Mouse (Mus musculus): ENCODE measurements around the gene Gnl1. TPM values are rescaled to one million over a fixed set of nuclear protein-coding genes. Genes with fewer than 3 reads are reported as not detected.
"Not testable (repeated sequence)": the region's sequence is repeated elsewhere in the genome, so short reads cannot be mapped to it uniquely, and the experiment has no call there.

The Gnl1 gene
- polyA plus RNA-seq, 1 experiment from 2014 or later = 53.6 TPM

DNA sequence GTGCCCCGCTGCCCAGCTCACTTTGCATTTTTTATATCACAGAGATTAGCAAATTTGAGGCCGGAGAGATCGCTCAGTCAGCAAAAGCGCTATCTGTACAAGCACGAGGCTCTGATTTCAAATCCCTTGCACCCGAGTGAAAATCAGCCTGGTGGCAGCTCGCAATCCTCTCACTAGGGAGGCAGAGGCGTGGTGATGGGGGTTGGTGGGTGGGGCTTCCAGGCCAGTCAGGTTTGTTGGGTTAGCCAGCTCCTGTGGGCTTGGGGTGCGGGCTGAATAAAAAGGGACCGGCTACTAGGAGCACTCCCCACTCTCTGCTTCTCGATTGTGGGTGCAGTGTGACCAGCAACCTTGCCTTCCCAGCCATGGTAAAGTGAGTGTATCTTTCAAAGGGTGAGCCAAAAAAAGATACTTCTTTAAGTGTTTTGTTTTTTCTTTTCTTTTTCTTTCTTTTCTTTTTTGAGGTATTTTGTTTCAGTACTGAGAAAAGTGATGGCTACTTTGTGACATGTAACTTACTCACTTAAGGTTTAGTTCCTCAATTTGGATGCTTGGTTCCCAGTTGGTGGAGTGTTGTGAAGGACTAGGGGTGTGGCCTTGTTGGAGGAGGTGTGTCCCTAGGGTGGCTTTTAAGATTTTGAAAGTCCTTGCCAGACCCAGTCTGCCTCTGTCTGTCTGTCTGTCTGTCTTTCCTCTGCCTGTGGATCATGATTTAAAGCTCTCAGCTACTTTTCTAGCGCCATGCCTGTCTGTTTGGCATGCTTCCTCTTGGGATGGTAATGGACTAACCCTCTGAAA, 18.3 kb downstream of the Gnl1 start:
- Histone ChIP-seq H3K36me3 (no peaks in the 10 kb centered on the region), H3K9me3 (no peaks in the 10 kb centered on the region), H3K4me2 (no peak overlapping the region), H3K9ac (no peak overlapping the region), H3K4me1 (replicated peaks) (peaks cover 29% of the 10 kb centered on the region), H3K27me3 (no peaks in the 10 kb centered on the region), H3K27ac (no peak overlapping the region), H3K4me3 (no peak overlapping the region)
- 64% methylated on average over 12 of the region's 12 CpGs for WGBS
- ATAC-seq (ENCODE audit: low FRiP score) = no peak

DNA sequence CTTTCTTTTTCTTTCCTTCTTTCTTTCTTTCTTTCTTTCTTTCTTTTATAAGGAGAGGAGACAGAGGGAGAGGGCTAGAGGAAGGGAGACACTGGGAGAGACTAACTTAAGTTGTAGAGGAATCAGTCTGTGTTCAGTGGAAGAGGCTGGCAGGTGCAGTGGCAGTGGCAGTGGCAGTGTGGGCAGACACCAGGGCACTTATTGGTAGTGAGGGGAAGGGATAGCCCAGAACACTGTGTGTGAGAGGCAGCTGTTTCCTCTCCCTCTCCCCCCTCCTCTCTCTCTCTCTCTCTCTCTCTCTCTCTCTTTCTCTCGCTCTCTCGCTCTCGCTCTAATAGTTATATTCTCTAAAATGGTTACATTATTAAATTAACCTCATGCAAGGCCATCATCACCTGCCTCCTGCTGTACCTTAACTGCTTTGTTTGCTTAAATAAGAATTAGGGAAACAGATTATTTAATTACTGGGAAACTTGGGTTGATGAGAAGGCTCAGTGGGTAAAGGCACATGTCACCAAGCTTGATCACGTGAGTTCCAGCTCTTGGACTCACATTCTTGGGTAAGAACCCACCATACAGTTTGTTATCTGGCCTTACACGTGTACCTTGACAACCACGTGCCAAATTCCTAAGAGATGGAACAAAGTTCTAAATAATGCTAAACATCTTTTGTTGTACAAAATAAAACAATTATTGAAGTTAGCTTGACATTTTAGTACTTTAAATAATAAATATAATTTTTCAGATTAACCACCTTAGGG, 19.1 kb downstream of the Gnl1 start:
- no peak overlapping the region for H3K4me3 ChIP-seq
- no peaks in the 10 kb centered on the region for H3K36me3 ChIP-seq
- H3K27me3 ChIP-seq = no peaks in the 10 kb centered on the region
- ATAC-seq (ENCODE audit: low FRiP score) = no peak
- 91% methylated on average over 6 of the region's 6 CpGs for WGBS
- peaks cover 27% of the 10 kb centered on the region for H3K4me1 ChIP-seq (replicated peaks)
- no peak overlapping the region for H3K27ac ChIP-seq
- no peak overlapping the region for H3K4me2 ChIP-seq
- H3K9ac ChIP-seq = no peak overlapping the region
- H3K9me3 ChIP-seq = no peaks in the 10 kb centered on the region

DNA sequence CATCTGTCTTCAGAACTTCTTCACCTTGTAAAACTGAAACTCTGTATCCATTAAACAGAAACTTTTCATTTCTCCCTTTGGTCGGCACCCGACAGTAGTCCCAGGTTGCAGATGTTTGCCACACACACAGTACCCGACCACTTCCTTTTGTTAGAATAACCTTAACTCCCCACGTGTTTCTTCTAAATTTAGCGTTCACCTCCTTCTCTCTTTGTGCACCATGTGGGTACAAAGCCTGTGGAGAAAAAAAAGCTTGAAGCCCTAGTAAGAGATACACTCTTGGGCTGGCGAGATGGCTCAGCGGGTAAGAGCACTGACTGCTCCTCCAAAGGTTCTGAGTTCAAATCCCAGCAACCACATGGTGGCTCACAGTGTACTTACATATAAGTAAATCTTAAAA, 19.7 kb downstream of the Gnl1 start:
- H3K36me3 ChIP-seq = no peaks in the 10 kb centered on the region
- no peak overlapping the region for H3K9ac ChIP-seq
- no peaks in the 10 kb centered on the region for H3K27me3 ChIP-seq
- ATAC-seq (ENCODE audit: low FRiP score) = no peak
- H3K4me2 ChIP-seq = no peak overlapping the region
- 92% methylated on average over 7 of the region's 7 CpGs for WGBS
- H3K9me3 ChIP-seq = no peaks in the 10 kb centered on the region
- peaks cover 27% of the 10 kb centered on the region for H3K4me1 ChIP-seq (replicated peaks)
- H3K4me3 ChIP-seq = no peak overlapping the region
- H3K27ac ChIP-seq = no peak overlapping the region

DNA sequence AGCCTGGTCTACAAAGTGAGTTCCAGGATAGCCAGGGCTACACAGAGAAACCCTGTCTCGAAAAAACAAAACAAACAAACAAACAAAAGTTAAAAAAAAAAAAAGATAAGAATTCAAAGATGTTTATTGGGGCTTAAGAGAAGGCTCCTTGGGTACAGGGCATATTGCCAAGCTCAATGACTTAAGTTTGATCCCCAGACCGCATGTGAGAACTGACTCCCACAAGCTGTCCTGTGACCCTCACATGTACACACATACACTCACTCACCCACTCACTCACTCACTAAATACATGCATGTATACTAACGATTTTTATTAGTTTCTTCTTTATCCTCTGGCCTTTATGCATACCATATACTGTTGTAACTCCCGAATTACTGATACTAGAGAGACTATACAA, 20.7 kb downstream of the Gnl1 start:
- Histone ChIP-seq H3K27ac (no peak overlapping the region), H3K9me3 (no peaks in the 10 kb centered on the region), H3K4me2 (no peak overlapping the region), H3K4me3 (no peak overlapping the region), H3K9ac (no peak overlapping the region), H3K27me3 (no peaks in the 10 kb centered on the region), H3K4me1 (replicated peaks) (peaks cover 23% of the 10 kb centered on the region), H3K36me3 (no peaks in the 10 kb centered on the region)
- WGBS = 90% methylated on average over 4 of the region's 4 CpGs
- ATAC-seq (ENCODE audit: low FRiP score) = no peak

DNA sequence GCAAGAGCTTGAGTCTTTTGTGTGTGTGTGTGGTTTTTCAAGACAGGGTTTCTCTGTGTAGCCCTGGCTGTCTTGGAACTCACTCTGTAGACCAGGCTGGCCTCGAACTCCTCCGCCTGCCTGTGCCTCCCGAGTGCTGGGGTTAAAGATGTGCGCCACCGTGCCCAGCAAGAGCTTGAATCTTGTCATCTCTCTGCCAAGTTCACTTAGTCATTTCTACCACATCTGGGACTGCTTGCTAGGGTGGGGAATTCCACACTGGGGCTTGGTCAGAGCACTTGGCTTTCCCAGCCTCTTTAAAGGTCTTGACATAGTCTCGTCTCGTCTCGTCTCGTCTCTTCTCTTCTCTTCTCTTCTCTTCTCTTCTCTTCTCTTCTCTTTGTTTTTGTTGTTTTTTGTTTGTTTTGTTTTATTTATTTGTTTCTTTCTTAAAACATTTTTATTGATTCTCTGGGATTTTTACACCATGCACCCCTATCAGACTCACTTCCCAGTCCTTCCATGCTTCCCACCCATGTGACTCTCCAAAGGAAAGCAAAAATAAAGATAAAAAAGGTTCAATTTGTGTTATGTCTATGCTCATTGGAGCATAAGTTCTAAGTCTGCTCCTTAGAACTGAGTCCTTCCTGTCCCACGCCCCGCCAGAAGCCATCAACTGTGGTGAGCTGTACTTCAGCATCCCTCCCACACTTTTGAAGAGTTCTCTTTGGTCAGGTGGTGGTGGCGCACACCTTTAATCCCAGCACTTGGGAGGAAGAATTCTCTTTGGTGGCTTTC, 21.7 kb downstream of the Gnl1 start:
- no peak overlapping the region for H3K4me2 ChIP-seq
- no peaks in the 10 kb centered on the region for H3K9me3 ChIP-seq
- H3K4me1 ChIP-seq (replicated peaks) = peaks cover 14% of the 10 kb centered on the region; the same call in 1 of the 2 replicates
- 96% methylated on average over 12 of the region's 12 CpGs for WGBS
- no peak overlapping the region for H3K9ac ChIP-seq
- H3K27me3 ChIP-seq = no peaks in the 10 kb centered on the region
- no peak overlapping the region for H3K27ac ChIP-seq
- peaks cover 8% of the 10 kb centered on the region for H3K36me3 ChIP-seq
- ATAC-seq (ENCODE audit: low FRiP score) = no peak
- no peak overlapping the region for H3K4me3 ChIP-seq

DNA sequence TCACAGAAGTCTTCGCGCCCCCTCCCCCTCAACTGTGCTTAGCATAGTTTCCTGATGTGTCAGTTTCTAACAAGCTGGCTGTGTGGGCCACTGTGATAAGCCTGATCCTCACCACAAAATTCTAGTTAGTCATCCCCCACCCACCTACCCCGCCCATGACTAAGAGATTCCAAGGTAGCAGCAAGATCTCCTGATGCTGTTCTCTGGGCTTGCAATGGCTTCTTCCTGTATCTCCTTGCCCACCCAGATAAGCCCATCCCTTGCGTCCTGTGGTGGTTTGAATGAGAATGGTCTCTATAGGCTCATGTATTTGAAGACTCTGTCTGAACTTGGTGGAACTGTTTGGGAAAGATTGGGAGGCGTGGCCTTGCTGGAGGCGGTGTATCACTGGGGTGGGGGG, 22.3 kb downstream of the Gnl1 start:
- ATAC-seq (ENCODE audit: low FRiP score) = no peak
- Histone ChIP-seq H3K36me3 (peaks cover 15% of the 10 kb centered on the region), H3K9ac (no peak overlapping the region), H3K27me3 (no peaks in the 10 kb centered on the region), H3K27ac (no peak overlapping the region), H3K4me2 (no peak overlapping the region), H3K4me3 (no peak overlapping the region), H3K9me3 (no peaks in the 10 kb centered on the region), H3K4me1 (replicated peaks) (peaks cover 10% of the 10 kb centered on the region; the same call in 1 of the 2 replicates)
- WGBS = 92% methylated on average over 6 of the region's 6 CpGs

DNA sequence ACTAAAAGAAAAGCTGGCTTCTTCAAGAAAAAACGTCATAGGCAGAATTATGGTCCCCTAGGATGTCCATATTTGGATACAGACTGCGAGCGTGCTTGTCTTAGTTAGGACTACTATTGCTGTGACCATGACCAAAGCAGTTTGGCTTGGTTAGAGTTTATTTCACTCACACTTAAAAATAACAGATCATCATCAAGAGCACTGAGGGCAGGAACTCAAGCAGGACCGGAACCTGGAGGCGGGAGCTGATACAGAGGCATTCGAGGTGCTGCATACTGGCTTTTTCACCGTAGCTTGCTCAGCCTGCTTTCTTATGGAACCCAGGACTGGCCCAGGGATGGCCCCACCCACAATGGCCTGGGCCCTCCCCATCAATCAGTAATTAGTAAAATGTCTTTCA, 23.7 kb downstream of the Gnl1 start:
- no peaks in the 10 kb centered on the region for H3K4me1 ChIP-seq (replicated peaks)
- no peak overlapping the region for H3K4me3 ChIP-seq
- H3K36me3 ChIP-seq = peaks cover 15% of the 10 kb centered on the region
- no peaks in the 10 kb centered on the region for H3K9me3 ChIP-seq
- no peaks in the 10 kb centered on the region for H3K27me3 ChIP-seq
- H3K4me2 ChIP-seq = no peak overlapping the region
- H3K27ac ChIP-seq = no peak overlapping the region
- WGBS = 93% methylated on average over 7 of the region's 7 CpGs
- H3K9ac ChIP-seq = no peak overlapping the region
- no peak for ATAC-seq (ENCODE audit: low FRiP score)

DNA sequence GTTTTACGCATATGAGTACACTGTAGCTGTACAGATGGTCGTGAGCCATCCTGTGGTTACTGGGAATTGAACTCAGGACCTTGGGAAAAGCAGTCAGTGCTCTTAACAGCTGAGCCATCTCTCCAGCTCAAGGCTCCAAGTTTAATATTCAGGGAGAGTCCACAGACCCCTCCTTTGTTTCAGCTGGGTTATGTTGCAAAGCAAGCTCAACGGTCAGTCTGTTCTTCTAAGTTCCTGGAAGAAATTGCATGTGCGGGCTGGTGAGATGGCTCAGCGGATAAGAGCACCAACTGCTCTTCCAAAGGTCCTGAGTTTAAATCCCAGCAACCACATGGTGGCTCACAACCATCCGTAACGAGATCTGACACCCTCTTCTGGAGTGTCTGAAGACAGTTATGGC, 24.8 kb downstream of the Gnl1 start:
- not testable (repeated sequence) for H3K9ac ChIP-seq; H3K4me1 ChIP-seq (replicated peaks); H3K27ac ChIP-seq; H3K27me3 ChIP-seq; ATAC-seq (ENCODE audit: low FRiP score); H3K4me3 ChIP-seq; H3K9me3 ChIP-seq; H3K4me2 ChIP-seq
- 94% methylated on average over 7 of the region's 7 CpGs for WGBS
- H3K36me3 ChIP-seq = peaks cover 15% of the 10 kb centered on the region

DNA sequence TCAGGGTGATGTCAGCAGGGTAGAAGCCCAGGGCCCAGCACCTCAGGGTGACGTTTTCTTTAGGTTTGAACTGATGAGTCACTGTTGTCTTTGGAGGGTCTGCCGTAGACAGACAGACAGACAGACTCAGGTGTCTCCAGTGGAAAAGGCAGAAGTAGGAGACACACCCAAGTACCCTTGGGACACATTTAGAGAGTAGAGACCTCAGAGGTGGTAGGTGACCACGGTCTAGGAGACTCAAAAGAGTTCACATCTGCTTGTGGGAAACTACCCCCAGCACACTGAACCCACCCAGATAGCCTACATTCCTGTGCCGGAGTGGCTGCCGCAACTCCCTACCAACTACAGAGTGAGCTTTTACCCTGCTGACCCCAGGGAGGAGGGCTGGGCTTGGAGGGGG, 35.3 kb downstream of the Gnl1 start:
- Histone ChIP-seq H3K4me2 (no peak overlapping the region), H3K27ac (no peak overlapping the region), H3K9me3 (no peaks in the 10 kb centered on the region), H3K27me3 (no peaks in the 10 kb centered on the region), H3K9ac (no peak overlapping the region), H3K4me1 (replicated peaks) (no peaks in the 10 kb centered on the region), H3K36me3 (peaks cover 19% of the 10 kb centered on the region), H3K4me3 (no peak overlapping the region)
- no peak for ATAC-seq (ENCODE audit: low FRiP score)
- WGBS = 97% methylated on average over 5 of the region's 5 CpGs

DNA sequence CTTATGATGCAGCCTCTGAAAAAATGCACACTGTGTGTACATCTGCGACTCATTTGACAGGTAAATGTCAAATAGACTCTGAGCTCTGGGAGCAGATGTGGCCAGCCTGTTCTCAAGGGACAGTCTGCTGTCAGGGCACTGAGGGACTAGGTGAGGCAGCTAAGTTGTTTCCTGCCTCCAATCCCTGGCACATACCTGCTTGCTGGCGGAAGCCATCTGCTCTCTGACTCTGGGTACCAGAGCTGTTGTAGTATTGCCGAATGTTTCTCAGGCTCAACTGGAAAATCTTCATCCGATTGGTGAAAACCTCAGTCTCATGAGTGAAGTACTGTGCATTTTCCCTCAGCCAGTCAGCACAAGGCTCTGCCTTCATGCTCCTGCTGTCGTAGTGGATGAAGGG, 37.4 kb downstream of the Gnl1 start:
- Histone ChIP-seq H3K9me3 (no peaks in the 10 kb centered on the region), H3K9ac (no peak overlapping the region), H3K27ac (no peak overlapping the region), H3K36me3 (peaks cover 19% of the 10 kb centered on the region), H3K4me3 (no peak overlapping the region), H3K4me1 (replicated peaks) (0 out of 2 replicates have a peak, but pooled peaks cover 3% of the 10 kb centered on the region), H3K27me3 (no peaks in the 10 kb centered on the region), H3K4me2 (no peak overlapping the region)
- ATAC-seq (ENCODE audit: low FRiP score) = no peak
- 93% methylated on average over 5 of the region's 5 CpGs for WGBS

DNA sequence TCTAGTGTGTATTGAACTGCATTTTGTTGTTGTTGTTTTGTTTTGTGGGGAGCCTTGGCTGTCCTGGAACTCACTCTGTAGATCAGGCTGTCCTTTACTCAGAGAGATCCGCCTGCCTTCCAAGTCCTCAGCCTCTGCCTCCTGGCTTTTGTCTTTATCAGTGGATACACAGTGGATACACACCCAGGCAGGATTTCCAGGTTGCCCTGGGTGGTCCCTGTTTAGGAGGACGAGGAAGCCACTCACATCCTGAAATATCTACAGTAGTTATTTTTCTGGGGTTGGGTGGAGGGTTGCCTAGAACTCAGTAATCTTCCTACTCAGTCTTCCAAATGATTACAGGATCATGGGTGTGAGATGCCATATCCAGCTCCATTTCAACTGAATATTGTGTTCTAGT, 39.3 kb downstream of the Gnl1 start:
- Histone ChIP-seq H3K4me3 (no peak overlapping the region), H3K9ac (no peak overlapping the region), H3K4me1 (replicated peaks) (0 out of 2 replicates have a peak, but pooled peaks cover 5% of the 10 kb centered on the region), H3K27ac (no peak overlapping the region), H3K4me2 (no peak overlapping the region), H3K36me3 (peaks cover 19% of the 10 kb centered on the region), H3K9me3 (no peaks in the 10 kb centered on the region), H3K27me3 (no peaks in the 10 kb centered on the region)
- ATAC-seq (ENCODE audit: low FRiP score) = no peak
- WGBS = 80% methylated on average over 2 of the region's 2 CpGs

DNA sequence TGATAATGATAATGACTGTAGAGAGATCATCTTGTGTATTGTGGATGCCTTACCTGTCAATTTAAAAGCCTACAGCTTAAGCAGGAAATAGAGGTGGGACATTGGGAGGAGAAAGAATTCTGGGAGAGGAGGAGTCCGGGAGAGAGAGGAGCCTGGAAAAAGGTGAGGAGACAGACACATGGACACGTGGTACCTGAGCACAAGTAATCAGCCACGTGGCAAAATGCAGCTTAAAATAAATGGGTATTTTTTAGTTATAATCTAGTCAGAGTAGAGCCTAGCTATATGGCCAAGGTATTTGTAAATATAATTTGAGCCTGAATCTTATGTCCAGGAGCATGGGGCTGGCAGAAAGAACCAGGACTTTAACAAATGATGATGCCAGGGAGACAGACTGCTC, 39.9 kb downstream of the Gnl1 start:
- no peaks in the 10 kb centered on the region for H3K9me3 ChIP-seq
- no peak overlapping the region for H3K9ac ChIP-seq
- no peak overlapping the region for H3K4me3 ChIP-seq
- H3K36me3 ChIP-seq = peaks cover 14% of the 10 kb centered on the region
- H3K27ac ChIP-seq = no peak overlapping the region
- ATAC-seq (ENCODE audit: low FRiP score) = no peak
- 0 out of 2 replicates have a peak, but pooled peaks cover 8% of the 10 kb centered on the region for H3K4me1 ChIP-seq (replicated peaks)
- no peaks in the 10 kb centered on the region for H3K27me3 ChIP-seq
- H3K4me2 ChIP-seq = no peak overlapping the region
- WGBS = 75% methylated on average over 3 of the region's 3 CpGs
